Mouse (Mus musculus) yolk sac, embryonic 10.5 days (tissue): ENCODE measurements around the gene Fbxl2.

ENCODE experiments used
- DNase-seq: peaks from one replicate; pipeline ENCODE4 v3.0.0-alpha.2; 2017; ENCODE audit warnings: low spot score

Fbxl2 gene

DNA sequence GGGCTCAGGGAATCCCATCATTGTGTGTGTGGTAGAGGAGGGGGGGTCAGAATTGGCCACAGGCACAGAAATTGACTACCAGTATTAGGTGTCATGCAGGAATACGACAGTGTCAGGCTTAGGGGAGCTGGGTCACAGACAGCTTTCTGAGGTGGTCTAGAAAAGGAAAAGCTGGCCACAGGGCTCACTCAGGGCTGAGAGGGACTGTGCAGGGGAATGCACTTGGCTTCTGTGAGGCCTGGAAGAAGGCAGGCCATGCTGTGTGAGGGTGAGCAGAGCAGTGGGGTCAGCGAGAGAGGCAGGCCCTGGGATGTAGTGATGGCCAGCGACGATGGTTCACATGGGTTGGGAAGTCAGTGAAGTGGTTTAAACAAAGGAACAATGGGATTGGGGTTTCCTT is 72.1 kb downstream of the Fbxl2 start:
- DNase-seq, result no peak

DNA sequence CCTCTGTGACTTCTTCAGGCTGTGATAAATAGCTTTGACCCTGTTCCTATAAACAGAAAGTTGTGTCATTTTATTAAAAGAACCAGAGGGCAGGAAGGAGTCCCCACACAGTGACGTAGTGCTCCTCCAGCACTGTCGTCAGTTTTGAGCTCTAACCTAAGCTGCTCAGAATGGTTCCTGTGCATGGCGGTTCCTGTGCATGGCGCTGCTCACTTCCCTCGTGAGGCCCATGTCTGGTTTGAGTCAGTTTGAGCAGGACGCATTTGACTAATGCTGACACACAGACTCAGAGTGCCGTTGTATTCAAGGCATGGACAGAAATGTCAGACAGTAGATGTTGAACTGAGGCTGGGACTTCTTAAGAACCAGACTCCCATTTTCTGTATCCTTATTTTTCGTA is 74.4 kb downstream of the Fbxl2 start:
- DNase-seq, result no peak

DNA sequence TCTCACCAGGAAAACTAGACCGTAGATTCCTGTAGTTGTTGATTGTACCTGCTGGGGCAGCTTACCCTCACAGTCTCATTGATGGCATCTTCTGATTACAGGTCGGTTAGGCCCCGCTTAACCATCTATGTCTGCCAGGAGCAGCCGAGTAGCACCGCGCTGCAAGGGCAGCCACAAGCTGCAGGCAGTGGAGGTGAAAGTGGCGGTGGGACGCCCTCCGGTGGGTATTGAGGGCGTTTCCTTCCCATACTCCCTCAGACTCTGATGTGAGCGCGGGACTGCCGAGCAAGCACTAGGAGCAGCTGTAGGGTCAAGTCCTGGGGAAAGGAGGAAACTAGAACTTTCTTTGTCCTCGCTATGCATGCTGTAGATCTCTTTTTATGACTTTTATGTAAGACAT is 76.0 kb downstream of the Fbxl2 start:
- DNase-seq, result no peak

DNA sequence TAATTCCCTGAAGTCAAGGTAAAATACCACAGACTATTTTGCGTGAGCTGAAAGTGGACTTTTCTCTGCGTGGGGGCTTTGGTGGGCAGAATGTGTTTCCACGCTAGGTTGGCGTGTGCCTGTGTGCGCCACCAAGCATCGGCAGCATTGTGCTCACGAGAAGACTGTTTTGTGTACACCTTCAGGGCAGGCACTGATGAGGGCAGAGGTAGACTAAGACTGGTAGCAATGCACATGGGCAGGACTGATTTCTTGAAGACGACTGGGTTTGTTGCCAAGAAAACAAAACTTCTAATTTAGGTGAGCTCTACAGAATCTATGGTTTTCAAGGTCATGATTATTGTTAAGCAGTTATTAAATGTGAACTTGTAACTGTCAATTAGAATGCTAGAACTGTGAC is 76.6 kb downstream of the Fbxl2 start:
- DNase-seq, result no peak

DNA sequence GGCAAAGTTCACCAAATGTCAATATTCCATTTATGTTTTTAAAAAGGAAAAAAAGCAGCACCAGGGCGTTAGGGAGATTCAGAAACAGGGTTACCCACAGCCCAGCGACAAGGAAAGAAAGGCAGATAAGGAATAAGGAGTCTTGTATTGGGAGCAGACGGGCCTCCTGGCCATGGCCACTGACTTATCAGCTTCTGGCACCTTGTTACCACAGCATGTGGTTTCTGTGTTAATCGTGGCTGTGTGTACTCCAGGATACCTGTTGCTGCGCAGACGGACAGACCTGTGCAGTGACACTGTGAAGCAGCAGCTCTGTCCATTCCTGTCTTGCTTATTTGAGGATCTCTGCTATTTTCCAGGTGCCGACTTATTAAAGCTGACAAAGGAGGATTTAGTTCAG is 77.0 kb downstream of the Fbxl2 start:
- DNase-seq, result peak; percentile 47

DNA sequence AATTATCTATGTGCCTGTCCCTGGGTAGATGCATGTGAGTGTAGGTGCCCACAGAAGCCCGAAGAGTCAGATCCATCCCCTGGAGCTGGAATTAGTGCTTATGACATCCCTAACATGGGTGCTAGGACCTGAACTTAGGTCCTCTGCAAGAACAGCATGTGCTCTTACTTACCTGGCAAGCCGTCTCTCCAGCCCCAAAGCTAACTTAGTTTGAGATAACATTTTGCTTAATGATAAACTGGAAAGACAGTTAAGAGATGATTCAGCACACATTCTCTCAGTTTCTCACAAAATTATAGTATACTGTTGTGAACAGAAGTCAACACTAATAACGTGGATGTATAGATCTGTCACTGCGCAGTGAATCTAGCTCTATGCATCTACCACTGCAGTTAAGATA is 79.2 kb downstream of the Fbxl2 start:
- no peak for DNase-seq

DNA sequence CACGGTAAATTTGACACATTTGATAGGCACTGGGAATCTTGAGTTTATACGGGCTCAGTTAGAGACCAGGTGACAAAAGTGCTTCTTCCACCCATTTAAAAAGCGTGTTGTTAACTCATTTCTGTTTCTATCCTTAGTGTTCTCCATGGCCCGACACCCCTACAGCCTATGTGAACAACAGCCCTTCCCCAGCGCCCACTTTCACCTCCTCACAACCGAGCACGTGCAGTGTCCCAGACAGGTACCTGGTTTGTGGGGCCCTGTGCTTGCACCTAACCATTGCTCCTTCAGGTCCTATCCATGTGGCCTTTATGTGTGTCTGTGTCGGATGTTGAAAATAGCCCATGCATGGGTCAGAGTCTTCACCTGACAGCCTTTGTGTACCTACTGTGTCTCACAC is 81.6 kb downstream of the Fbxl2 start:
- DNase-seq, result no peak

DNA sequence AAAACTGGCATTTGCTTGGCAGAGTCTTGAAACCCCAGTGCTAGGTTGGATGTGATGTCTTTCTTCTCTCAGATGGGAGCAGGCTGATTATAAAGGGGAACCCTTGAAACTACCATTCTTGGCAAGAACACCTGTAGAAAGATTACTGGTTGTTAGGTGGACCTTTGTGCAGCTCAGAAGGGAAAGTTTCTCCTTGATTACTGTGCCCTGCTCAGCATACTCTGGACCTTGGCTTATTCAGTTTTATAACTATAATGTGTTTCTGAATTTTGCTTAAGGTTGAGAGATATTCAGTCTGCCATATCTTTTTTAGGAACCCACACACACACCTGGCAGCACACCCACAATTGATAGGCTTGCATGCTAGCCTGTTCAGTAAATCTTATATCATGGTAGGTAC is 82.3 kb downstream of the Fbxl2 start:
- DNase-seq, result no peak

DNA sequence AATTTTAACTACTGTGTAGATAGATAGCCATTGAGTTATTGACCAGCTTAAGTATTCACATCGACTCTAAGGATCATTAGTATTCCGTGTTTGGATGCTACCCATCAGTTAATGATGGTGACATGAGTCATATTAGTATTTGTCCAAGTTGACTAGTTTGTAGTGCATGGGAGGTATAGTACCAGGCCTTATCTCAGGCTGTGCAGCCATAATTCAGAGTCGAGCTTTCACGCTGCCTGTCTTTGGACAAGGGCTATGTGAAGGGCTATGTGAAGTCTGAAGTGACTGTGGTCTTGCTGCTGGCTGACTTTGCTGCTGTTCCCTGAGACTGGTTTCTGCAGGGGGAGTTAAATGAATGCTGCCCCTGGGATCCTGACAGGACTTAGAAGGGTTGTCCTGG is 88.2 kb downstream of the Fbxl2 start:
- no peak for DNase-seq

DNA sequence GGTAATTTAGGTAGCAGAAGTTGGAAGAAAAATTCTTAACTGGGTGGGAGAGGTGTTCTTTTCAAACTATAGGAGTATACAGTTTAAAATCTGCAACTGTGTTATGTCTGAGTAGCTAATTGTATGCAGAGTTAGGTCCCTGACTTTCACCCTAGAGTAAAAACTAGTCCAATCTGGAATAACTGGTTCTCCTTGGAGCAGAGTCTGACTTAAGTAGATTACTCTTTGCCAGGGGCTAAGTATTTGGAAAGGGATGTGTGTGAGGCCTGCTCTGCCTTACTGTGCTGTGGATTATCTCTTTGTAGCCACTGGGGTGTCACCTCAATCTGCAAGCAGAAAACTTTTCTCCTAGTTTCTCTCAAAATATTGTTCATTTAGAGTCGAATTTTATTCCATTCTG is 98.8 kb downstream of the Fbxl2 start:
- no peak for DNase-seq

DNA sequence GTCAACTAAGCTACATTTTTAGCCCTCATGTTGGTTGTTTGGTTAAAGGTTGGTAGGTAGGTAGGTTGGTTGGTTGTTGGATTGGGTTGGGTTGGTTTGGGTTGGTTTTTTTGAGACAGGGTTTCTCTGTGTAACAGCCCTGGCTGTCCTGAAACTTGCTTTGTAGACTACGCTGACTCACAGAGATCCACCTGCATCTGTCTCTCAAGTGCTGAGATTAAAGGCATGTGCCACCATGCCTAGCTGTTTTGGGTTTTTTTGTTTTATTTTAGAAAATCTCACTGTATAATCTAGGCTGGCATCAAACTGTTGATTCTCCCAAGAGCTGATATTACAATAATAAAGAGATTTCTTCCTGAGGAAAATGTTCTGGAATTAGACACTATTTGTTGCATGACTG is 102.6 kb downstream of the Fbxl2 start:
- no peak for DNase-seq

DNA sequence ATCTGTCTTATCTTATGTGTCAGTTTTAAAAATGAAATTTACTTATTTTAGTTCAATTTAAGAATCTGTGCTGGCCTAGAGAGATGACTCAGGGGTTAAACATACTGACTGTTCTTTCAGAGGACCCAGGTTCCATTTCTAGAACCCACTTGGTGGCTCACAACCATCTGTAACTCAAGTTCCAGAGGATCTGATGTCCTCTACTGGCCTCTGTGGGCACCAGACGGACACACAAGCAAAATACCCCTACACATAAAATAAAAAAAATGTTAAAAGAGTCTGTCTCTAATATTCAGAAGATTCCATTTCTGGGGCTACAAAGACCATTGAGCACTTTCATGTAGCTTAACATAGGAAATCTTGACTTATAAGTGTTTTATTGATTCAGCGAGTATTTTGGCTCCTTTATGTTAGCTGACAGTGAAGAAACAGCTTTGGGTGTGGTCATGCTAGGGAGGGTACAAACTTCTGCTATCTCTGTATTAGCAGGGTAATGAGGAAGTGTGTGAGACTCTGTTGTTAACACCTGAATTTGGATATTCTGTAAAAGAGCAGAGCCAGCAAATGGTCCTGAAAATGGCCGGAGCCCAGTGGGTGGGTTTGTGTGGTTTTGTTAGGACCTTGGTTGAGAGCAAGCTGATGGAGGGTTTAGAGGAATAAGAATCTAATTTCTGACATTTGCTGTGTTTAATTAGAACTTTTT is 104.7 kb downstream of the Fbxl2 start:
- no peak for DNase-seq

DNA sequence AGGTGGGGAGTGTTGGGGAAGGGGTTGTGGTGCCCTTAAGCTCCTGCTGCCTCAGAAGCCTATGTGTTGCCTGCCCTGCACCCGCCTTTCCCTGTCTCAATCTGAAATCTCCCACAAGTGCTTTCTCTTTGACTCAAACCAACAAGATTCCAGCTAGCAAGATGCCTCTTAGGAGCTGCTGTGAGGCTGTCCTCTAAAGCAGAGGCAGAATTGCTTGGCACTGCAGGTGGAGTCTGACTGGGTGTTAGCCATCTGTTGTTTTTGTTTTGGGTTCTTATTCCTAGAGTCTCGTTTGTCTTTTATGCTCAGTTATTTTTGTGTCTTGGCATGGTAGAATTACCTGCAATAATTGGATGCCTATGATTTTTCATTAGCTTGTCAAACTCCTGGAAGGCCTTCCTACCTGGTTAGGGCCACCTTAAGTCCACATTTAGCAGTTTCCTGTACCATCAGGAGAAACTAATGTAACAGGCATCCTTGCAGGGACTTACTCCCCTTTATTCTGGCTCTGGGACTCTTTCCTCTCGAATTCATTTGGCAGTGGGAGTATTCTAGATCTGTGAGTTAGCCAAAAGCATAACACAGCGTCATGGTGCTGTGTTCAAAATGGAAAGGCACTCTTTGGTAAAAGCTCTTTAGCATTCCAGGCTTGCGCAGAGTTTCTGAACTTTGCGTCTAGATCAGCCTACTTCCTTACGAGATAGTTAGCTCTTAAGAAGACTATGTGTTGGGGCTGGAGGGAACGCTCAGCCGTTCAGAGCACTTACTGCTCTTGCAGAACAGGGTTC is 106.7 kb downstream of the Fbxl2 start:
- no peak for DNase-seq

DNA sequence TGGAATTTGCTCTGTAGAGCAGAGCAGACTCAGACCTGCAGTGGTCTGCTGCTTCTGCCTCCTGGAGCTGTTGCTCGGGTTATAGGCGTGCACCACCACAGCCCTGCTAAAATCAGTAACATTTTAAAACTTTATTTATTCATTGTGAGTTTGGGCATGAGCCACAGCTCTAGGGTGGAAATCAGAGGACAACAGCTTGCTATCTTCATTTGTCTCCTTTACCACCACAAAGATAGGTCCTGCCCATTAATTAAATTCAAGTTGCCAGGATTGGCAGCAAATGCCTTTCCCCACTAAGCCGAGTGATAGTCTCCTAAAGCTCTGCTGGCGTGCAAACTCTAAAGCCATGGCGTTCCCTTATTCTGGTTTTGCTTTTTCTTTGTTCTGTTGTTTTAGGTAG is 110.4 kb downstream of the Fbxl2 start:
- no peak for DNase-seq

DNA sequence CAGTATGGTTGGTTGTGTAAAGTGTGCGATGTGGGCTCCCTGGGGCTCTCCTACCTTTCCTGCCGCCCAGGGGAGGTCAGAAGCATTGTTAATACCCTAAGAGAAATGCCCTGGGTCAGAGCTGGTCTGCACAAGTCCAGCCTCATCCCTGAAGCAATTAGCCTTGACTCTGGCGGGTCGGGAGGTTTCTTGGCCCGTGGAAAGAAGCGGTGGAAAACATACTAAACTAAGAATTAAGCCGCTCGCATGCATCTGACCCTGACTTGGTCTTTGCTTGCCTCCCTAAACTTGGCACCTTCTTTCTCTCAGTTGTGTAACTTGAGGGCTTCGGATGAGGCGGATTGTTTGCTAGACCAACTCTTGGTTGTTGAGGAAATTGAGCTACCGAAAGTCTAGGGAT is 113.5 kb downstream of the Fbxl2 start:
- DNase-seq, result peak; percentile 19

DNA sequence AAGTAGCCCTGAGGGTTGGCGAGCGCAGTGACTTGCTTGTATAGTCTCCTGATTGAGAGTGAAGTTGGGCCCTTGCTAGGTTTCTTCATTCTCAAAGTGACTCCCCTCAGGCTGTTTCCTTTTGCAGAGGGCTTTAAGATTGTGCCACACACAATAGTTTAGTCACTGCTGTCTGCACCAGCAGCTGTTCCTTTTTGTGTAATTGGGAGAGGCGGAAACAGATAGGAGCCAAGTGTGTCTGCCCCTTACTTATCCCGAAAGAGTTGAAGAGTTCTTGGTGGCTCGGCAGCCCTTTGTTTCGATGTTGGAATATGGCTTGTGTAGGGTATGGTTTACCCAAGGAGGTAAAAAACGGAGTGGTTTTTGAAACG is 113.9 kb downstream of the Fbxl2 start:
- peak; percentile 14 for DNase-seq

DNA sequence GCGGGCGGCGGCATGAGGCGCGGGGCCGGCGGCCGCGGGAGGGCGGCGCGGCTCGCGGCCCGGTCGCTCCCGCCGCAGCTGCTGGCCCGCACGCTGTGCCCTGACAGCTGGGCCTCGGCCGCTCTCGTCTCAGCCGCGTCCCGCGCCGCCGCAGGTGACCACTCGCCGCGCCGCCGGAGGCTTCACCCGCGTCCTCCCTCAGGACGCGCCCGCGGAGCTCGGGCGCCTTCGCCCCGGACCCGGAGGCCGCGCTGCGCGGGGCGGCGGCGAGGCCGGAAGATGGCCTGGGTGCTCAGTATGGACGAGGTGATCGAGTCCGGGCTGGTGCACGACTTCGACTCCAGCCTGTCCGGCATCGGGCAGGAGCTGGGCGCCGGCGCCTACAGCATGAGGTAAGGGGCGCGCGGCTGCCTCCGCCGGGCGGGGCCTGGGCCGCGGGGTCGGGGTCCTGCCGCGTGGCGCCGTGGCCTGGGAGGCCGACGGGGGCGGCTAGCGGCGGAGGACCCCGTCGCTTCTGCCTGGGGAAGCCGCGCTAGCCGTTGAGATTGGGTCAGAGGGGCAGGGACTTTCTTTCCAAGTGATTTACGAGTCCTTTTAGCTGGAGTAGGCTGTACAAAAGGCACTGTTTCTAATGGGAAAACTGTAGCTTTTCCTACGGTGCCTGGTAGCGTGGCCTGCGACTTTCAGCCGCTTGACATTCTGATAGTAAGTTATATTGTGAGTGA is 114.5 kb downstream of the Fbxl2 start:
- DNase-seq, result peak; percentile 34

DNA sequence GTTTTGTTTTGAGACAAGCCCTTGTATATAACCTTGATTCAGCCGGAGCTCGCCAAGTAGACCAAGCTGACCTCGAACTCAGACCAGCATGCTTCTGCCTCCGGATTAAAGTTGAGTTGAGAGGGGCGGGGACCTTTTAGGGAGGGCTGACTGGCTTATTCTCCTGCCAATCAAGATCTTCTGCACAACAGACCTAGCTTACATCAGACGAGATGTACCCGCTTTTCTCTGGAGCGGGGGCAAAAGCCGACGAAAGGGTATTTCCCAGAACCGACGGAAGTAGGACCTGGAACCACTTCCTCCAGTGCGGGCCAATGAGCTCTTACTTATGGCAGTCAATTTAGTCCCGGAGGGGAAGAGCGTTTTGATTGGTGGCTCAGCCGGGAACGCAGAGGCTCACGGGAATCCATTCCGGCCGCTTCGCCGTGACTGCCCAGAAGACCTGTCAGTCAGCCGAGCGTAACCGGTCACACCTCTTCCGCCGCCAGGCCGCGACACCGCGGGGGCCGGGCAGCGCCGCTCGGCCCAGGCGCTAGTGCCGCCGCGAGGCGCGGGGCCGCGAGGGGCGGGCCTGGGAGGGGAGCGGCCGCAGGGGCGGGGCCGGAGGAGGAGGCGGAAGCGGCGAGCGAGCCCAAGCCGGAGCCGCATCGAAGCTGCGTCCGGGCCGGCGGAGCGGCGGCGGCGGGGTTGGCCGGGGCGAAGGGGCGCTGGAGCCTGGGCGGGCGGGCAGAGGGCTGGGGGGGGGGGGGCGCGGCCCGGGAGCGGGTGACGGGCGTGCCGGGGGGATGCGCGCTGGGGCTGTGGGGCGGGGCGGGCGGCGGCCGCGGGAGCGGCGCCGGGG is 115.2 kb downstream of the Fbxl2 start, which contains the start of gene Ubp1:
Gene Ubp1, plus strand, starts transcription at position 401 of the 841 bp plus-strand sequence.
- peak; percentile 98 for DNase-seq

DNA sequence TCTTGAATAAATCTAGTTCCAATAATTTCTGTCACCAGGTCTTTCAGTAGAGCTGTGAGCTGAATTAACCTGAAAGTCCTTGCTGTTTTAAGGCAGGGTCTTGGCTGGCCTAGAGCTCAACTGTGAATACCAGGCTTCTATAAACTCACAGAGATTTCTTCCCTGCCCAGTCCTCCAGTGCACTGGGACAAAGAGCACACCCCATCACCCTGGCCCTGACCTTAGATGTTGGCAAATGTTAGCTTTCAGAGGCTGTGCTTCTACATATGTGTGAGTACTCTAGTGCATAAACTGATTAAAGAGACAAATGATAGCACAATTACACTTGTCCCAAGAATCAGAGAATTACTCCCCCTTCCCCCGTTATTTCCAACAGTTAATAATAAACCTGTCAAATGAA is 116.3 kb downstream of the Fbxl2 start:
- no peak for DNase-seq

DNA sequence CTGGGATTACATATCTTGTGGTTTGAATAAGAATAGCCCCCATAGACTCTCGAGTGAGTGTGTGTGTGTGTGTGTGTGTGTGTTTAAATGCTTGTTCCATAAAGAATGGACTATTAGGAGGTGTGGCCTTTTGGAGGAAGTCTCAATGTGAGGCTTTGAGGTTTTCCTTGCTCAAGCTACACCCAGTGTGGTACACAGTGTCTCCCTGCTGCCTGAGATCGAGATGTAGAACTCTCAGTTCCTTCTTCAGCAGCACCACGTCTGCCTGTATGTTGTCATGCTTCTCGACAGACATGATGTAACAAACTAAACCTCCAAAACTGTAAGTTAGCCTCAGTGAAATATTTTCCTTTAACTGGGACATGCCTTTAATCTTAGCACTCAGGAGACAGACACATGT is 117.4 kb downstream of the Fbxl2 start:
- DNase-seq, result no peak

DNA sequence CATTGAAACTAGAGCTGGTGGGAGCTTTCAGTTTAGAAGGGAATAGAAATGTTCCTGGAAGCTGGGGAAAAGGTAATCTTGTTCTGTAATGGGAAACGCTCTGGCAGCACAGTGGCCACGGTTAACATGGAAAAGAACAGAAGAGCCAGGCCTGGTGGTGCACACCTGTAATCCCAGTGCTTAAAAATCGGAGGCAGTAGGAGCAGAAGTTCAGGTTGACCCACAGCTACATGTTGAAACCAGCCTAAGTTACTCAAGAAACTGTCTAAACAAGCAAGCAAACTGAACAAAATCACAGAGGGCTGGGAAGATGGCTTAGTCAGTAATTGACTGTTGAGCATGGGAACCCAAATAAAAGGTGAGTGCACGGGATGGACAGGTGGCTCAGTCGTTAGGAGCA is 121.1 kb downstream of the Fbxl2 start:
- no peak for DNase-seq

DNA sequence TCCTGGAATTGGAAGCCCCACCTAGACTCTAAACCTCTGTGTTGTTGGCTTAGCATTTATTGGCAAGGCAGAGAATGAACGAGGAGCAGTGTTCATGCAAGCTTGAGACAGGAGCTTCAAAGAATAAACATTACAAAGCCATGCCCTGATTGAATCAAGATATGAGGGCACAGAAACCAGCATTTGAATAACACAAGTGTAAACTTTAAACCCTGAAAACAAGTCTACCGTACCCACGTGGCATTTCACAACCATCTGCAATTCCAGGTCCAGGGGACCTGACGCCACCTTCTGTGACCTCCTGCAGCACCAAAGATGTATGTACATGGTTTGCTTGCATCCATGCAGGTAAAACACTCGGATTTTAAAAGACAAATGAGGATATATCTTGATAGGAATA is 123.3 kb downstream of the Fbxl2 start:
- DNase-seq, result no peak
